Mouse (Mus musculus) MEL (cell line): Measurements from ENCODE around the gene Cmss1. TPM values are rescaled to one million over a fixed set of nuclear protein-coding genes. Genes with fewer than 3 reads are reported as not detected.

Experiments
- DNase-seq: peaks from one replicate; pipeline ENCODE4 v3.0.0; 2011; ENCODE audit warnings: low read depth, low spot score
- H3K27ac ChIP-seq: 2 replicates; pipeline ENCODE4 v1.5.1; 2012; ENCODE audit warnings: low read depth, mild to moderate bottlenecking, control low read depth, low read length, moderate library complexity; ENCODE audit not compliant: control insufficient read depth
- H3K27me3 ChIP-seq, 2 experiments: fragments of 150-350 bp in 1 of 2; sonication (generic) in 1 of 2; 2 replicates each; pipeline ENCODE4 v1.6.1; 2012; ENCODE audit warnings: low read length in 2 of 2, mild to moderate bottlenecking in 2 of 2, improper control_type of control experiment in 1 of 2, moderate library complexity in 1 of 2; ENCODE audit not compliant: insufficient read depth in 2 of 2, control insufficient read depth in 1 of 2
- H3K36me3 ChIP-seq, 2 experiments: 2 replicates each; pipeline ENCODE4 v1.6.1; 2012 to 2014; ENCODE audit warnings: low read length in 2 of 2, improper control_type of control experiment in 1 of 2, inconsistent platforms in 1 of 2, mild to moderate bottlenecking in 1 of 2; ENCODE audit not compliant: insufficient read depth in 2 of 2, control insufficient read depth in 1 of 2
- H3K4me1 ChIP-seq, 2 experiments: fragments of 150-350 bp in 1 of 2; sonication (generic) in 1 of 2; 2 replicates each; pipeline ENCODE4 v1.6.1; 2012; ENCODE audit warnings: low read length in 2 of 2, improper control_type of control experiment in 1 of 2, mild to moderate bottlenecking in 1 of 2; ENCODE audit not compliant: insufficient read depth in 2 of 2, control insufficient read depth in 1 of 2
- H3K4me3 ChIP-seq, 2 experiments: fragments of 150-350 bp in 1 of 2; sonication (generic) in 1 of 2; 2 replicates each; pipeline ENCODE4 v1.5.1; 2012; ENCODE audit warnings: low read depth in 2 of 2, low read length in 2 of 2, mild to moderate bottlenecking in 2 of 2, moderate library complexity in 2 of 2, control low read depth in 1 of 2, improper control_type of control experiment in 1 of 2; ENCODE audit not compliant: control insufficient read depth in 1 of 2, insufficient read depth in 1 of 2
- H3K79me2 ChIP-seq: 2 replicates; pipeline ENCODE4 v1.6.1; 2012; ENCODE audit warnings: mild to moderate bottlenecking, low read length, moderate library complexity; ENCODE audit not compliant: control insufficient read depth, poor library complexity, insufficient read depth
- H3K9ac ChIP-seq: 2 replicates; pipeline ENCODE4 v1.6.1; 2012; ENCODE audit warnings: low read depth, mild to moderate bottlenecking, control low read depth, low read length, moderate library complexity; ENCODE audit not compliant: control insufficient read depth, poor library complexity, severe bottlenecking
- H3K9me3 ChIP-seq: fragments of 150-350 bp; sonication (generic); replicated peaks from 2 replicates; pipeline ENCODE4 v1.6.1; 2012; ENCODE audit warnings: mild to moderate bottlenecking, low read length, improper control_type of control experiment, moderate library complexity; ENCODE audit not compliant: insufficient read depth
- CHD1 ChIP-seq: IDR thresholded peaks from 2 replicates; pipeline ENCODE4 v1.6.1; 2012; ENCODE audit warnings: low read depth, mild to moderate bottlenecking, inconsistent platforms, low read length, improper control_type of control experiment
- CTCF ChIP-seq, 3 experiments: IDR thresholded peaks in 2 of 3; conservative IDR thresholded peaks in 1 of 3; 2 replicates each; pipeline ENCODE4 v1.5.1; 2011 to 2012; ENCODE audit warnings: low read length in 3 of 3, low read depth in 2 of 3, mild to moderate bottlenecking in 2 of 3, improper control_type of control experiment in 1 of 3, inconsistent platforms in 1 of 3, mixed read lengths in 1 of 3, moderate library complexity in 1 of 3; ENCODE audit not compliant: control insufficient read depth in 1 of 3, insufficient read depth in 1 of 3, poor library complexity in 1 of 3, severe bottlenecking in 1 of 3
- E2F4 ChIP-seq: IDR thresholded peaks from 2 replicates; pipeline ENCODE4 v1.6.1; 2011; ENCODE audit warnings: low read depth, low read length, improper control_type of control experiment, borderline replicate concordance
- GATA1 ChIP-seq: IDR thresholded peaks from 2 replicates; pipeline ENCODE4 v1.6.1; 2011; ENCODE audit warnings: low read depth, low read length, improper control_type of control experiment
- HCFC1 ChIP-seq: IDR thresholded peaks from 2 replicates; pipeline ENCODE4 v1.6.1; 2012; ENCODE audit warnings: low read depth, mild to moderate bottlenecking, inconsistent platforms, low read length, improper control_type of control experiment, moderate library complexity
- JUND ChIP-seq: IDR thresholded peaks from 2 replicates; pipeline ENCODE4 v1.6.1; 2011; ENCODE audit warnings: low read depth, mild to moderate bottlenecking, improper control_type of control experiment, low read length
- MEF2A ChIP-seq: IDR thresholded peaks from 2 replicates; pipeline ENCODE4 v1.6.1; 2014; ENCODE audit warnings: low read depth, mild to moderate bottlenecking, inconsistent platforms, low read length, improper control_type of control experiment; ENCODE audit not compliant: poor library complexity, insufficient replicate concordance, severe bottlenecking; ENCODE audit errors: extremely low read depth
- MXI1 ChIP-seq: IDR thresholded peaks from 2 replicates; pipeline ENCODE4 v1.6.1; 2011; ENCODE audit warnings: mild to moderate bottlenecking, low read depth, low read length, improper control_type of control experiment
- NRF1 ChIP-seq: IDR thresholded peaks from 2 replicates; pipeline ENCODE4 v1.6.1; 2014; ENCODE audit warnings: low read depth, mild to moderate bottlenecking, inconsistent platforms, low read length, improper control_type of control experiment, moderate library complexity; ENCODE audit not compliant: poor library complexity, insufficient read depth, severe bottlenecking
- POLR2AphosphoS5 ChIP-seq: IDR thresholded peaks from 2 replicates; pipeline ENCODE4 v1.6.1; 2012; ENCODE audit warnings: low read depth, borderline replicate concordance, mild to moderate bottlenecking, inconsistent platforms, low read length, moderate library complexity, mixed read lengths
- RCOR1 ChIP-seq: IDR thresholded peaks from 2 replicates; pipeline ENCODE4 v1.6.1; 2012; ENCODE audit warnings: low read depth, mild to moderate bottlenecking, inconsistent platforms, low read length, improper control_type of control experiment
- TCF12 ChIP-seq: IDR thresholded peaks from 2 replicates; pipeline ENCODE4 v1.6.1; 2014; ENCODE audit warnings: low read depth, mild to moderate bottlenecking, inconsistent platforms, low read length, improper control_type of control experiment, moderate library complexity
- UBTF ChIP-seq: IDR thresholded peaks from 2 replicates; pipeline ENCODE4 v1.6.1; 2012; ENCODE audit warnings: low read depth, mild to moderate bottlenecking, inconsistent platforms, low read length, improper control_type of control experiment, moderate library complexity, borderline replicate concordance; ENCODE audit not compliant: insufficient read depth
- USF1 ChIP-seq: IDR thresholded peaks from 2 replicates; pipeline ENCODE4 v1.6.1; 2014; ENCODE audit warnings: low read depth, mild to moderate bottlenecking, inconsistent platforms, low read length, improper control_type of control experiment, moderate library complexity
- USF2 ChIP-seq, 2 experiments: IDR thresholded peaks; 2 replicates each; pipeline ENCODE4 v1.6.1; 2011 to 2012; ENCODE audit warnings: improper control_type of control experiment in 2 of 2, low read length in 2 of 2, borderline replicate concordance in 1 of 2, inconsistent platforms in 1 of 2, low read depth in 1 of 2, mild to moderate bottlenecking in 1 of 2; ENCODE audit not compliant: insufficient read depth in 1 of 2
- ZNF384 ChIP-seq: IDR thresholded peaks from 2 replicates; pipeline ENCODE4 v1.6.1; 2012; ENCODE audit warnings: low read depth, mild to moderate bottlenecking, inconsistent platforms, low read length, improper control_type of control experiment
- polyA plus RNA-seq, 2 experiments: library from polyadenylated mRNA; stranded (reverse) in 1 of 2; unstranded in 1 of 2; fragments of >175 nt in 1 of 2; fragments of >200 nt in 1 of 2; gene quantifications; 2 replicates each; pipeline versions ENCODE4 v1.2.1 to v1.2.4; 2012; ENCODE audit warnings: low replicate concordance in 2 of 2, low read depth in 1 of 2; ENCODE audit not compliant: insufficient read length in 2 of 2, insufficient read depth in 1 of 2, missing spikeins in 1 of 2
- total RNA-seq: library from RNA; depleted of rRNA; stranded (reverse); fragments of 300-350 nt; gene quantifications from 2 replicates; pipeline ENCODE4 v1.2.3, GENCODE M21; 2012

Cmss1 gene
- total and polyA plus RNA-seq, 3 experiments: 80.9 to 94.7 TPM; not detected in 1

DNA sequence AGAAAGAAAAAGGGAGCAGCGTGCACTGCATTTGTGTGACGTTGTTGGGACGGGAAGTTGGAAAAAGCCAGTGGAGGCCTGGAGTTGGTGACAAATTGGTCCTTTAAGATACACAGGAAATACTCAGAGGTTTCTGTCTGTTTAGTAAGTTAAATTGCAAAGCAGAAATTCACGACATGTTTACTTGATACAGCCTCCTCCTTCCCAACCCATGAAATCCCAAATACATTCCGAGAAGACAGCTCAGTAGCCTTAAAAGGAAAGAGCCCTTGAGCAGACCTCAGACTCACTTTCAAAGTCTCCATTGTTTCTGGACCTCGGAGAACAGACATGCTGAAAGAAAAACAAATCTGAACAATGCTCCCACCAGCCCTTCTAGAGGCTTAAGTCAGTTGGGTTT is 205.0 kb downstream of the Cmss1 start:
- peaks cover 0 to under 1% of the 10 kb centered on the region in 2 experiments; a peak in 2 of 4 replicates for H3K36me3 ChIP-seq
- no peaks in the 10 kb centered on the region for H3K79me2 ChIP-seq
- no peaks in the 10 kb centered on the region for H3K27me3 ChIP-seq
- H3K4me1 ChIP-seq: peaks cover 0 to under 1% of the 10 kb centered on the region in 2 experiments; a peak in 1 of 4 replicates
- DNase-seq: no peak
- TF ChIP-seq MEF2A: no peak
- no peak for TF ChIP-seq TCF12
- no peak for TF ChIP-seq USF1
- TF ChIP-seq CTCF (IDR thresholded peaks at IDR 0.05 in 2 of 3, conservative IDR thresholded peaks at IDR 0.05 in 1 of 3; ENCODE audit: control insufficient read depth in 1 of 3, insufficient read depth in 1 of 3, low read depth in 2 of 3, low read length in 3 of 3, poor library complexity in 1 of 3, severe bottlenecking in 1 of 3): no peak
- TF ChIP-seq POLR2AphosphoS5: no peak
- TF ChIP-seq GATA1: no peak
- TF ChIP-seq NRF1: no peak
- TF ChIP-seq E2F4: no peak
- TF ChIP-seq, all 39 proteins: peak for 0
- Histone ChIP-seq H3K9me3 (no peaks in the 10 kb centered on the region), H3K27ac (no peak overlapping the region), H3K9ac (no peak overlapping the region), H3K4me3 (no peak overlapping the region)

DNA sequence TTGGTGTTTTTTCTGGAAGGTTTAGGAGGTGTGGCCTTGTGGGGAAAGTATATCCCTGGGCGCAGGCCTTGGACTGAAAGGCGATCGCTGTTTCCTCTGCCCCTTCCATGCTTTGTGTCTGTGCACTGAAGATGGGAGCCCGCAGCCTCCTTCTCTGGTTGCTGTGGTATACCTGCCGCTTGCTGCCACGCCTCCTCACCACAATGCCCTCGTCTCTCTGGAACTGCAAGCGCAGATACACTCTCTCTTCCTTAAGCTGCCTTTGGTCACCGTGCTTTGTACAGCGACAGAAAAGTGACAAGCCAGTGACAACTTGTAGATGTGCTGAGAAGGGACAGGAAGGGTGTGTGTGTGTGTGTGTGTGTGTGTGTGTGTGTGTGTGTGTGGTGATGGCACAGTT is 207.1 kb downstream of the Cmss1 start:
- Histone ChIP-seq H3K36me3 (peaks cover 0 to 10% of the 10 kb centered on the region in 2 experiments; a peak in 2 of 4 replicates), H3K79me2 (no peaks in the 10 kb centered on the region), H3K4me1 (peaks cover 0 to 12% of the 10 kb centered on the region in 2 experiments; a peak in 2 of 4 replicates), H3K9me3 (no peaks in the 10 kb centered on the region), H3K9ac (no peak overlapping the region), H3K27me3 (no peaks in the 10 kb centered on the region), H3K4me3 (no peak overlapping the region), H3K27ac (no peak overlapping the region)
- TF ChIP-seq CTCF (IDR thresholded peaks at IDR 0.05 in 2 of 3, conservative IDR thresholded peaks at IDR 0.05 in 1 of 3; ENCODE audit: control insufficient read depth in 1 of 3, insufficient read depth in 1 of 3, low read depth in 2 of 3, low read length in 3 of 3, poor library complexity in 1 of 3, severe bottlenecking in 1 of 3) (no peak), USF2 (IDR thresholded peaks at IDR 0.05; ENCODE audit: borderline replicate concordance in 1 of 2, insufficient read depth in 1 of 2, low read depth in 1 of 2, low read length in 2 of 2) (no peak), RCOR1 (no peak), CHD1 (no peak), ZNF384 (no peak), MXI1 (no peak), E2F4 (no peak), JUND (no peak), HCFC1 (no peak), UBTF (no peak)
- no peak for DNase-seq
